Mouse (Mus musculus) MEL-GATA-1-ER (cell line): Measurements from ENCODE around the gene Dglucy.
"Not testable (repeated sequence)": the region's sequence is repeated elsewhere in the genome, so short reads cannot be mapped to it uniquely, and the experiment has no call there.

Experiments
- DNase-seq: peaks from one replicate; pipeline ENCODE4 v3.0.0-alpha.2; 2012; ENCODE audit warnings: low read depth; ENCODE audit errors: extremely low read depth

The Dglucy gene

DNA sequence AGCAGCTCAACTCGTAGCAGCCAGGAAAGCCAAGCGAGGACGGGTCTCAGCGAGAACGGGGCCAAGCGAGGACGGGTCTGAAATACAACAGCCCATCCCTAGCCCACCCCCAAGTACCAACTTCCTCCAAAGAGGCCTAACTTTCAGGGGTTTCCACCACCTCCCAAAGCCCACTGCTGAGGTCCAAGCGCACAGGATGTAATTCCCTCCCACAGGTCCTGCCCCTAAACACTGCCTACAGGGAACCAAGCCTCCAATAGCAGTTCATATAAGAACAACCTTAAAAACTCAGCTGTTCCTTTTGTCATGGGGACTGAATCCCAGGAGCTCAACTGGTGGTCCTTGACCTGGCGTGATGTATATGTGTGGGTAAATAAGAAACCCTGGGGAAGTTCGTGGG is 1.6 kb downstream of the Dglucy start:
- no peak for DNase-seq

DNA sequence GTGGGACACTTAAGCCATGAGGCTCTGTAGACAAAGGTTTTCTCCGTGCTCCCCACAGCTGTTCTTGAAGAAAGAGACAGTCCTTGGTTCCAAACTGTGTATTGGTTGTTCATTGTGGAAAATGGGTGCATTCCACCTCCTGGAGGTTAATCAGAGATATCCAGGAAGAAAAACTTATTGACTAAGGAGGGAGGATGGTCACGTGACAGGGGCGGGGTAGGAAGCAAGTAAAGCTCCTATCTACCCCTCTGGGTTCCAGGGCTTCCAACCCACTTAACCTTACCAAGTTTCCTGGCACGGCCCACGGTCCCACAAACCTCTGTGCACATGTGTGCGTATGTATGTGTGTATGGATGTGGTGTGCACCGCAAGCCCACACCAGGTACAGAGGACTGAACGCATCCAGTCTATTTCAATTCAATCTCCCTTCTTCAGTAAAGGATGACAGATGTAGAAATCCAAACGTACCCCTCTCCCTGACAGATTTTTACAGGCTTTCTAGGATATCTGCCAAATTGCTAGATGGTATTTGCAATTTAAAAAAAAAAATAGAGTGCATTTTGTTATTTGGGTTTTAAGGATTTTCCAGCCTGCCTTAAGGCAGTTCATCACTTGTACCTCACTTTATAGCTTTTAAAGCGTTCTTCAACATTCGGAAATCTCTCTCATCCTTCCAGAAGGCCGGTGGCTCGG is 2.7 kb downstream of the Dglucy start:
- DNase-seq: no peak

DNA sequence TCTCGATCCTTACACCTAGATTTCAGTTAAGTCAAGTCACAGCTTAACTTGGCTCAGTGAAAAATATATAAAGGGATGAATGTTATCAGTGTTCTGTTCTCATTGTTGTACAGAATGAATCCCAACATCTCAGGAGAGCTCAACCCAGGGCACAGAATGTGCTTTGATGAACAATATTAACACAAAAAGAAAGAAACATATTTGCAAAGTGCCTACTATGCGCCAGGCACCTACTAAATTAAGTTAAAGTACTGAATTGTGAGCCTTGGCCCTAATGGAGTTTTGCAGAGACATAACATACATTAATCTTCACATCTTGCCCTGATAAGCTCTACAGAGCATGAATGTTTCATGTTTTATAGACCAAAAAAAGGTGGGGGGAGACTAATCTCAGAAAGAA is 5.3 kb downstream of the Dglucy start:
- no peak for DNase-seq

DNA sequence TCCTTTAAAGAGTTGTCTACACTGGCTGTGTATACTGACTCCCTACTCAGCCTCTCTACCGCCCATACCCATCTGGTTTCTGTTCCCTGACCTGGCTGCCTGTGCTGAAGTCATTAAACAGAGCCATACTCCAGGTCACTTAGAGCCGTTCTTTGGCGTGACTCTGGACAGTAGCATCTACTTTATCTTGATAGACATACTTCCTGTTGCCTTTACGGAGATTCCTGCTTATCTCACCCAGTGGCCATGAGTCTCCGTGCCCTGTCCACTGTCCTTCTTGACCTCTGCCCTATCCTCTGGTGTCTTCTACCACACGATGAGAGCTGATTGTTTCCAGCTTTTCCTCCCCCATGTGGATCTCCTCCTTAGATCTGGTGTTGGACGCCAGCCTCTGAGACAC is 6.5 kb downstream of the Dglucy start:
- no peak for DNase-seq

DNA sequence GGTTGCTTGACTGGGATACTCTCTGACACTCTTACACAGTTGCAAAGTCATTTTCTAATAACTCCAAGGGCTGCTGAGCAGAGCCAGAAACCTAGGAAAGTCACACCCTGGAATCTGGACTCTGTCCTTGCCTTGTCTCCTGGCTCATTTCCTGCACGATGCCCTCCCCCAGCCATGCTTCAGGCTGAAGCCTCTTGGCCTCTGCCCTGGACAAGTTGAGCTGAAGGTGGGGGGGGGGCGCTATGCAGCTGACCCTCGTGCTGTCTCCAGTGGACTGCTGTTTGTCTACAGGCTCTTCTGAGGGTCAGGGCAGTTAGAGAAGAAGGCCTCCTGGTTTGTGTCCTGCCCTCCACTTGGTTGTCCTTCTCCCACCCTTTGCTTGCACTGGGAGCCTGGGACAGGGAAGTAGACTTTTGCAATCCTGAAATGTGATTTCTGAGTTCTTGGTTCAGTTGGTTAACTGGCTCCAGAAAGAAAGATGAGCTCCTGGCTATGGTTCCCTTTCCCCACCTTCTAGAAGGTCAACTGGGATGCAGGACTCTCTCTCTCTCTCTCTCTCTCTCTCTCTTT is 11.2 kb downstream of the Dglucy start:
- no peak for DNase-seq

DNA sequence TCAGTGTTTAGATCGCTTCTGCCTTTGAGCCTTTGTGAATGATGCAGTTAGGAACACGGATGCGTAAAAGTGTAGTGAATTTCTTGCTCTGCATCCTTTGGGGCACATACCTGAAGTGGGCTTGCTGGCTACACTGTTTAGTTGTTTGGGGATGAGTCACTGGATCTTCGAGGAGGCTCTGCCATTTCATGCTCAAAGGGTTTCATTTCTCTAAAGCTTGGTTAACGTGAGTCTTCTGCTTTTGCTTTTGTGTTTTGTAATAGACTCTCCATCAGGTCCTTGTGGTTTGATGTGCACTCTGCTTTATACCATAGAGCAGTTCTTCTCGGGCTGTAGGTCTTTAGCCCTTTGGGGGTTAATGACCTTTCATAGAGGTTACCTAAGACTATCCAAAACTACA is 12.6 kb downstream of the Dglucy start:
- no peak for DNase-seq

DNA sequence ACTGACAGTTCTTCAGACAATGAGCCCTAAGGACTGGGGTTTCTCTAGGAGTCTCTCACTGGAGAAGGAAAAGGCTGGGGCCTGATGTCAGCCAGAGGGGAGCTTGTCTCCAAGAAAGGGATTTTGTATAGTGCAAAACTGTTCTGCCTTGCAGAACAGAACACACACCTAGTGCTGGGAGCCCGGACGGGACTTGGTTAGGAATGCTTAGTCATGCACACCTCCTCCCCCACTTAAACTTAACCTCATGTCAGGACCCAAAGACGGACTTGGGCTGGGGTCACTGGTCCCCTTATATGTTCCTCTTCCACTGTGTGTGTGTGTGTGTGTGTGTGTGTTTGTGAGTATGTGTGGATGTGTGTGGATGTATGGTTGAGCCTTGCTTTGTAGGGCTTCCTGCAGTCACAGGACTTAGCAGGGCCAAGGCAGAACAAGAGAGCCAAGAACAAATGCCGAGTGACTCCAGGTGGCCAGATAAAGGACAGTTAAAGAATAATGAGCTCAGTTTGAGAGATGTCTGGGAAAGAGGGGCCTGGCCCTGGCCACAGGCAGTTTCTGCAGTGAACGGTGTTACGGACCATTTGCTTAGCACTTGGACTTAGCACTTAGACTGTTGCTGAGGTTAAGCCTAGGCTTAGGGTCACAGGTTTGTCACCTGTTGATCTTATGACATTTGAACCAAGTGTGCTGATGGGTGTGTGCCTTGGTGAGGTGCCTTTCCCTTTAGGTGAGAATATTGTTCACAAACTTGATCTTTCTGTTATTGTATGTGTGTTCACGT is 15.8 kb downstream of the Dglucy start:
- no peak for DNase-seq

DNA sequence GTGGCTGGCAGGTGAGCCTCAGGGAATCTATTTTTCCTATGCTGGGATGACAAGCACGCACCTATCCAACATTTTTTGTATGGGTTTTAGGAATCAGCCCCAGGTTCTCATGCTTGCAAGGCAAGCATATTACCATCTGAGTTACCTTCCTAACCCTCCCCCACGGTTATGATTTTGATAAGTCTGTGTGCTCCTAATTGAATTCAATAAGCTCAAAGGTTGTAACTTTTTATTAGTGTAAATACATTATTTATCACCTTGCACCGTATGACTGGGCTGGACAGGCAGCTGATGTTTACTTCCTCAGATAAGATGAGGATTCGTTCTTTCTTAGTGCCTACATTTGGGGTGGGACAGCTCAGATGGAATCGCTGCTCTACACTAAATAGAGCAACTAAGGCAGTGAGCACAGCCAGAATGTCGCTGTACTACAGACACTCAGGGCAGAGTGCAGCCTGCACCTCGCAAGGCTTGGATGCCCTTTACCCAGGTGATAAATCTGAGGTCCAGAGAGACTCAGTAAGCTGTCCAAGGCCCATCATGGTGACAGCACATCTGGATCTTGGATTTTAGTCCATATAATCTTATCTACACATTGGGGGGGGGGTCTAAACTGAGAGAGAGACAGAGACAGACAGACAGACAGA is 16.7 kb downstream of the Dglucy start:
- no peak for DNase-seq

DNA sequence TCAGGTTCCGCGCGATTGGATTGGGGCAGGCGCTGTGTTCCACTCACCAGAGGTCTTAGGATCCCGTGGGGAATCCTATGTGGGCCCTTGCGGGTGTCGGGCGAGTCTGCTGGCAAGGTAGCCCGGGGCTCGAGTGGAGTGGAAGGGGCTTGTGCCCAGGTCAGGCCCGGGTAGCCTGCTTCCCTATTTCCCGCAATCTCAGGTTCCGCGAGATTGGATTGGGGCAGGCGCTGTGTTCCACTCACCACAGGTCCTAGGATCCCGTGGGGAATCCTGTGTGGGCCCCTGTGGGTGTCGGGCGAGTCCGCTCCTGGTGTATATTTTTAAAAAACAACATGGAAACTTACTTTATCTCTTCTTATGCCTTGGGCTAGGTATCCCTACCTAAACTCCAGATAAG is 24.5 kb downstream of the Dglucy start:
- DNase-seq: not testable (repeated sequence)

DNA sequence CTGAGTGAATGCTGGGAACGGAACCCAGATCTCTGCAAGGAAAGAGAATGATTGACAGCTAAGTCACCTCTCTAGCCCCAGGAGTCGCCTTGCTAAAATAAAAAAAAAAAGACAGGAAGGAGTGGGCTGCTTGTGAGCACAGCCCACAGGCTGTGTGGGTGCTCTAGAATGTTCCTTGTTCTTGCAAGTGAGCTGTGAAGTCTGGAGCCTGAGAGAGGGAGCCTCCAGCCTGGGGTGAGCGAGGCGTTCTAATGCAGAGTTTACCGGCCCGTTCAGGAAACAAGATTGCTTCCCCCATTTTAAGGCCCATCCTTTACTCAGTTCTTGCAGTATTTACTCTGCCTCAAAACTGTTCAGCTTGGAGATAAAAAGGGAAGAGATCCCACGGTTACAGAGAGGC is 28.4 kb downstream of the Dglucy start:
- no peak for DNase-seq

DNA sequence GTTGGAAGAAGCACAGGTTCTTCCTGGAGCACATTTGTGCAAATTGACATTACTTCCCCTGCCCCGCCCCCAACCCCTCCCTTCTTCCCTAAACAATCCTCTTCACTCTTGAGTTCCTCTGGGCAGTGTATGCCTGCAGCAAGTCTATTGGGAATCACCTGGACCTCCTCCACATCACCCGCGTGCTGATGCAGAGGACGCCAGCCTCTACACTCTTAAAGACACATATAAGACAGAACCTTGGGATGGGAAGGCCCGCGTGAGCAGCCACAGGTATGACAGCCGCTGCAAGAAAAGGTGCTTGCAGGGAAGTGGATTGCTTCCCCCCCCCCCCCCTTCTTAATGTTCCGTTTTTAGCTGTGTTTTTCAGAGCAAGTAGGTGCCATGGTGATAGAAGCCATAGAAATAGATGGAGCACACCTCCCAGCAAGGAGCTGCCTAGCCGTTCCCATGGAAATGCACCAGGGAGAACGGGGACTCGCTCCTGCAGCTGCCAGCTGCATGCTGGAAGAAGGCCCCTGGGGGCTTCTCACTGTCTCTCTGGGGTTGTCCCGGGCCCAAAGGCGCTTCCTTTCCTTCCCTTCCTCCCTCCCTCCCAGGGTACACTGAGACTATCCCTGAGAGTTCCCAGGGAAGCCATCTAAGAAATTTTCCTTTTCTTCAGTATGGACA is 29.9 kb downstream of the Dglucy start:
- DNase-seq: no peak

DNA sequence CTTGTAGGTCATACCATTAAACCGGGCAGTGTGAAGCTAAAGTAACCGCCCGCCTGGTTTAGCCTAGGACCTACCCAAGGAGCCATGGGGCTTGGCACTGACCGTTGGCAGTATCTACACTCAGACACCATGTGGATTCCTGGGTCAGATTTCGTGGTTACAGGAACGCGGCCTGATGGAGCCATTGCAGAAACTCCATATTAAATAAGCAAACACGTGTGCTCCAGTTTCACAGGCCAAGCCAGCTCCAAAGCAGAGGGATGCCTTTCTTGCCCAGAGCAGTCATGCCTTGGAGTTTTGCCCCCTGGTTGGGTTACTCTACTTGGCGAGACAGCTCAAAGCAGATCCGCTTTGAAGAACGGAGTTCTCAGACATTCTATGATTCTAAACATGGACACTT is 31.7 kb downstream of the Dglucy start:
- DNase-seq: no peak

DNA sequence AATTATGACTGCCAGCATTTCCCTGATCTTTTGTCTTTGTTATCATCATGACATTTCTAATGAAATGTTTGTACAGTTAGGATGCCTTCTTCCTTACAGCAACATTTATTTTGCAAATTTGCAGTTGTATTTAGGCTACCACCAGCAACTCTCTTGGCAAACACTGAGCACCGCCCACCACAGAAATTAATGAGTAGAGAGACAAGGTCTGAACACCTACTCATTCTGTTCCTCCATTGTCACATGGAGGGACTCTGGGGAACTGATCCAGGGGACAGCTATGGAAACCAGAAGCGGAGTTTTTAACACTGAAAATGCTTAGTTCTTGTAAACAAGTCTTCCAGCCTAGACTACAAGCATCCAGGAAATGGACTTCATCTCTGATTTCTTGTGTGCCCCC is 35.0 kb downstream of the Dglucy start:
- DNase-seq: no peak

DNA sequence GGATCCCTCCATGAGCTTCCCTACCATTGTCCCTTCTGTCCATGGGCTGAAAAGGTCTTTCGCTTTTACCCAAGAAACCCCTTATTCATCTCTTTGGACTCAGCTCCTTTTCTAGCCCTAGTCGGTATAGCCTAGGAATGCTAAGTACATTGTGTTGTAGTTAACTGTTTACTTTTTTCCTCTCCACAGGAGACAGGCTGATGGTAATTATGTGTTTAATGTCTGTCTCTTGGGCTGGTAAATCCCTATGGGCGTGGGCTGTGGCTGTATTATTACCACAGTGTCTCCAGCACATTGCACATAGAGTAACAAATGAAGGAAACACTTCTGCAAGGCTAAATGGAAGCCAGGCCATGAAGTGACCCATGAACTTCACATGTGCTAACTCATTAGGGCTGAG is 35.8 kb downstream of the Dglucy start:
- DNase-seq: no peak

DNA sequence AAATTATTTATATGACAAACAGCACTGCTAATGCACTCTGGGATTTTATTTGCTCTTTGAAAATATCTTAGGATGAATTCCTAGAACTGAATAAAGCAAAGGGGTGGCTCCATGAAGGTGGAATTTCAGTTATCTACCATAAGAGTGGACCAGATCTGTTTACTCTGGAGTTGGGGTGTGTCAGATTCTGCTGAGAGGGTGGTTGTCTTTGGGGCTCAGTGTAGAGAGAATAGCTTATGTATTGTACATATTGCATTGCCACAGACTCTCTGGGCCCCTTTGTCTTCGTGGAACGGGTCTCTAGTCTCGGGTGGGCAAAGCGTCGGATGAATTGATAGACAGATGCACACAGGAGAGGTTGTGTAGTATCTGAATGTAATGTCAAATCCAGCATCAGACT is 38.0 kb downstream of the Dglucy start:
- DNase-seq: no peak

DNA sequence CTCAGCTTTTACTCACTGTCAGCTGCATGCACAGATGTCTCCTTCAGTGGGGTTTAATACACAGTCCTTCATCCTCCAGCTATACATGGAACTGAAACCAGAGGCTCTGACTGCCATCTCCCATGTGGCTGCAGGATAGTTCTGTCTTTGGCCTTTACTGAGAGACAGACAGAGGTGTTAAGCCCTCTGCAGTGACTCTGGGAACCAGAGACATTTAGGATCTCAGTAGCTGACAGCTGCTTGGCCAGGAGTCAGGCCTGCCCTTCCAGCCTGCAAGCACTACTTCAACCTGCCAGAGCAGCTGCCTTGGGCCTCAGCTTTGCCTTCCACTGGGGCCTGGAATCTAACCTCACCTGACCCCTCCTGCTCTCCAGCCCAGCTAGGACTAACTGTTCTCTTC is 41.1 kb downstream of the Dglucy start:
- DNase-seq: no peak

DNA sequence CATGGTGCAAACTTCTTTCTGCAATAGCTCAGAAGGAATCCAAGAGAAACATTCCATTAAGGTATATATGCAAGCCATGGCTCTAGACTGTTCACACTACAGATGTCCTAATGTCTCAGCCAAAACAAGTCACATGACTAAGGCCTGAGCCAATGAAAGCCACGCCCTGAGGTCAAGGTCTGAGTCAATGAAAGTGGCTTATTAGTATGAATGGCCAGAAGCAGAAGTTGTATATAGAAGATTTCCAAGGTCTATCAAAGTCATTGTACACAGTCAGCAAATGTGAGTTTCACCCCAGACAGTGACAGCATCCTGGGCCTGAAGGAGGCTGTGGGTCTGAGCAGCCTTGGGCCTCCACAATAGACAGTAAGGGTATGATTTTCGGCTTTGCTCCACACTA is 52.2 kb downstream of the Dglucy start:
- DNase-seq: no peak

DNA sequence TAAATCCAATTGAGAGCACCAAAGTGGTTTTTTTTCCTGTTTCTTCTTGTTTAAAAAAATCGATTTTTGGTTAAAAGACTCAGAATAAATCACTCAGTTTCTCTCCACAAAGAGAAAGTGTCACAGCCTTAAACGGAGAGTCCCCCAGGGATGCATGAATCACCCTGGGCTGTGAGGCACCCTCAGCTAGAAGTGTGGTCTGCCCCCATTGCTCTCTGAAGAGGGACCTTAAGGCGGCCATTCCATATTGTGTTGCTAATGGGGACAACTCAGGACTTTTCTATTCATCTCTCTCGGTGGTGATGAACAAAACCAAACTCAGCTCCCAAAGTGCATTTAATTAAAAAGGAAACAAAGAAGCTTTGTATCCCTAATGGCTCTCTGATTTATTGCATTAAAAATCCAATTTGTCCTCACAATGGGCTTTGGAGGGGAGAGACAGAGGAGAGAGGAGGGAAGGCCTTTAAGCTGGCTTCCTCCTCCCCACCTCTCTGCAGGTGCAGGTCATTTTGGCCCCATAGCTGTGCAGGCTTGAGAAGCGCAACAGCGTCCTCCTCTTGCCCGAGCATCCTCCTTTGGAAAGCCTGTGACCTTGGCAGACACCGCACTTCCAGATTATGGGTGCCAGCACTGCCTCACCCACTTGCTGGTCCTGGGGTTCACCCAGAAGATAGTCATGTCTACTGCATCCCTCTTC is 52.9 kb downstream of the Dglucy start:
- DNase-seq: no peak

DNA sequence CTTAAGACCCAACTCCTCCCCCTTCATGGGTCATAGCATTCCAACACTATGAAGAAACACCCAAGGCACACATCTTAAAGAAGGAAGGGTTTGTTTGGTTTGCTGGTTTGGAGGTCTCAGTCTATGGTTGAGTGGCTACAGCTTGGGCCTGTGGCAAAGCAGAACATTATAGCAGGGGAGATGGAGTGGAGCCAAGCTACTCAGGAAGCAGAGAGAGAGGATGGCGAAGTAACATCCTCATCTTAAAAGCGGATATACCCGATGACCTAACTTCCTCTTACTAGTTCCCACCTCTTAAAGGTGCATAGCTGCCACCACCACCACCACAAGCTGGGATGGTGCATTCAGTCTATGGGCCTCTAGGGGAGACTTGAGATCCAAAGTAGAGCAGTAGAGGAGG is 58.4 kb downstream of the Dglucy start:
- DNase-seq: peak; percentile 58

DNA sequence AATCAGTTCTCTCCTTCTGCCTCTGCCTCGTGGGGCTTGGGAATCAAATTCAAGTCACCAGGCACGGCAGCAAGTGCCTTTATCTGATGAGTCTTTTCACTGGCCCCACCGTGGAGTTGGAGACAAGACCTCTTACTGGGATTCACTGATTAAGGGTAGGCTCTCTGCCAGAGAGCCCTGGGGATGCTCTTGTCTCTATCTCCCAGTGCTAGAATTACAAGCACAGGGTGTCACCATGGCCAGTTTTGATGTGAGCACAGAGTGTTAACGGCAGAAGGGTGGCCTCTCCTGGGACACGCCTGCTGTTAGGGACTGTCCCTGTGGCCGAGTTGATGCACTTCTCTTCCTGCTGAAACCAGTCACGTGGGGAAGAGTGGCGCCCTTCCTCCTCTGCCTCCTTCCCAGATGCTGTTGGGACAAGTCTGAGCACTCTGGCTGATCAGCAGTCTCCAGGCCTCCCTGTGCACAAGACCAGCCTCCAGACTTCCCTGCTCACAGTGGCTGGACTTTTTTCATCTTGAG is 60.3 kb downstream of the Dglucy start:
- peak; percentile 44 for DNase-seq

DNA sequence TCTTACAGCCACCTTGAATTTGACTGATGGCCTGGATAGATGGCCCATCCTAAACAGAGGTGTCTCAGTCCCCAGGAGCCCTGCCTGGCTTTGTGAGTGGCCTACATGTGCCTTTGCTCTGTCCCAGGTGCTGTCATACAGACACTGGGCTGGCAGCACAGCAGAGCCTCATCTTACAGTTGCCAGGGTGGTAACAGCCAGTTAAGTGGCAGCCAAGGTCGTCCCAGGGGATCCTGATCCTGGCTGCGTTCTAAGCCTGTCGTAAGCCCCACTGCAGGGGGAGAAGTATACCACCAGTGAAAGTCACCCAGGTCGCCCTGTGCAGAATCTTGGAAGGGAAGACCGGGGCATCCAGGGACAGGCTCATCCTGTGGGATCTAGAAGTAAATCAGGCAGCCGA is 61.1 kb downstream of the Dglucy start:
- DNase-seq: no peak
